Mouse (Mus musculus) heart, adult 2 months (tissue): Measurements from ENCODE around the gene Krt1.

Experiments
- CTCF ChIP-seq: fragments of 200-600 bp; IDR thresholded peaks from 2 replicates; pipeline ENCODE4 v1.8.1; 2022; ENCODE audit warnings: antibody characterized with exemption, mild to moderate bottlenecking, moderate library complexity
- EP300 ChIP-seq: fragments of 200-500 bp; IDR thresholded peaks from 2 replicates; pipeline ENCODE4 v1.6.1; 2011; ENCODE audit warnings: low read depth, low read length, control low read depth; ENCODE audit not compliant: insufficient read depth

GRCm38 (mm10) chr15:101878041-101878440 lies 27.4 kb upstream of the Krt1 start:
- no peak for TF ChIP-seq EP300
- TF ChIP-seq CTCF, result no peak
